Mouse (Mus musculus) E14TG2a.4 (cell line): ENCODE data around the gene Bag5.

Experiments
- CTCF ChIP-seq: conservative IDR thresholded peaks from 2 replicates; pipeline ENCODE4 v1.5.1; 2014; ENCODE audit warnings: low read length
- NANOG ChIP-seq: IDR thresholded peaks from 2 replicates; pipeline ENCODE4 v1.6.1; 2014; ENCODE audit warnings: borderline replicate concordance, low read length, mixed read lengths
- POU5F1 ChIP-seq: IDR thresholded peaks from 2 replicates; pipeline ENCODE4 v1.6.1; 2014; ENCODE audit warnings: low read length, borderline replicate concordance

DNA sequence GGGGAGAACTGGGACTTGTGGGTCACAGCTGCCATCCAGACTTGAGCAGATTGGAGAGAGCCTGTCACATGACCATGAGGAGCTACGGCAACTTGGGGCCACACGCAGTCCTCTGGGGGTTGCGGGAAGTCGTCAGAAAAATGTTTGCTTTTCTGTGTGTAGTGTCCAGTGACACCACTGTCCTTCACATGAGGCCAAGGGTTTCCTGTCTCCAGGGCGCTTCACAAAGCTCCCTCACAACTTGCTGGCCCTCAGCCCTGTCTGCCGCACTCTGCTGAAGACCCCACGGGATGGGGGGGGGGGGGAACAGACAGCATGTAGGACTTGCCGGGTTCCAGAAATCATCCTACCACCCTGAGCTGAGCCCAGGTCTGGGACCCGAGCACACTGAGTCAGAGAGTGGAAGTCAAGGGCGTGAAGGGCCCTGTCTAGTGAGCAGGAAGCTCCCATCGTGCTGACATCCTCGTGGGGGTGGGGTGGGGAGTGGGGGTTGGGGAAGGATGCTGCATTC lies 18.7 kb downstream of the Bag5 start:
- TF ChIP-seq CTCF (no peak), POU5F1 (no peak), NANOG (no peak)
